Comparison of ENCODE assay signal across 30 mouse cellular contexts in genomic region chr1:56896670-56897069, GRCm38 (mm10).
A peak's percentile ranks its signal among the peaks of the same experiment; 100 is the strongest.
DNase-seq lines count a peak whose midpoint lies in the region; ATAC-seq and TF ChIP-seq lines count a peak whose summit lies in the region.
"Had no signal": no experiment of that assay in that cellular context is flagged by ENCODE, and none has a peak within 500 bp of the region (broad histone marks: within the 10 kb centered on the region; RNA-seq: fewer than 3 reads in every experiment).

No protein-coding gene starts in this region.

- no peak overlapping the region for H3K4me2 ChIP-seq in lung, embryonic 14.5 days
- no peak overlapping the region for H3K4me2 ChIP-seq in kidney, embryonic 16.5 days (replicated peaks; ENCODE audit: low read depth, low read length)
- no peak overlapping the region for H3K4me2 ChIP-seq in forebrain, embryonic 15.5 days (replicated peaks)
- H3K4me2 ChIP-seq: embryonic facial prominence, embryonic 13.5 days; heart, embryonic 13.5 days; kidney, embryonic 15.5 days; liver, embryonic 12.5 days; midbrain, embryonic 11.5 days had no signal

- H3K27me3 ChIP-seq in lung, embryonic 14.5 days (ENCODE audit: insufficient read depth, low read length): no peaks in the 10 kb centered on the region
- no peaks in the 10 kb centered on the region for H3K27me3 ChIP-seq in kidney, embryonic 16.5 days (ENCODE audit: insufficient read depth, low read length)
- no peaks in the 10 kb centered on the region for H3K27me3 ChIP-seq in forebrain, embryonic 15.5 days
- H3K27me3 ChIP-seq: heart, embryonic 13.5 days; kidney, embryonic 15.5 days; liver, embryonic 12.5 days had no signal

- H3K4me3 ChIP-seq in lung, embryonic 14.5 days (ENCODE audit: low read depth, low read length): no peak overlapping the region
- H3K4me3 ChIP-seq in kidney, embryonic 16.5 days (ENCODE audit: low read length): no peak overlapping the region
- no peak overlapping the region for H3K4me3 ChIP-seq in forebrain, embryonic 15.5 days
- H3K4me3 ChIP-seq: embryonic facial prominence, embryonic 13.5 days; forebrain, embryonic 10.5 days; heart, embryonic 13.5 days; hindbrain, embryonic 10.5 days; kidney, embryonic 15.5 days; layer of hippocampus, adult 2 months; liver, embryonic 12.5 days had no signal

- no peaks in the 10 kb centered on the region for H3K36me3 ChIP-seq in lung, embryonic 14.5 days (ENCODE audit: insufficient read depth)
- no peaks in the 10 kb centered on the region for H3K36me3 ChIP-seq in kidney, embryonic 16.5 days (ENCODE audit: insufficient read depth, low read length)
- no peaks in the 10 kb centered on the region for H3K36me3 ChIP-seq in forebrain, embryonic 15.5 days
- H3K36me3 ChIP-seq: G1E; heart, embryonic 13.5 days; kidney, embryonic 15.5 days; liver, embryonic 12.5 days had no signal

- no peaks in the 10 kb centered on the region for H3K4me1 ChIP-seq in lung, embryonic 14.5 days (ENCODE audit: insufficient read depth)
- H3K4me1 ChIP-seq in kidney, embryonic 16.5 days (ENCODE audit: insufficient read depth, low read length): peaks cover 11% of the 10 kb centered on the region; the same call in 1 of the 2 replicates
- peaks cover 20% of the 10 kb centered on the region for H3K4me1 ChIP-seq in forebrain, embryonic 15.5 days
- H3K4me1 ChIP-seq: liver, embryonic 12.5 days had no signal

- no peak for TF ChIP-seq CTCF in lung, embryonic 14.5 days (IDR thresholded peaks at IDR 0.05; ENCODE audit: low read depth)

- no peak overlapping the region for H3K9ac ChIP-seq in lung, embryonic 14.5 days
- H3K9ac ChIP-seq in kidney, embryonic 16.5 days (replicated peaks; ENCODE audit: low read length): no peak overlapping the region
- no peak overlapping the region for H3K9ac ChIP-seq in forebrain, embryonic 15.5 days (replicated peaks)
- H3K9ac ChIP-seq: embryonic facial prominence, embryonic 13.5 days; forebrain, postnatal 0 days; heart, embryonic 13.5 days; kidney, embryonic 15.5 days; liver, embryonic 12.5 days; liver, postnatal 0 days had no signal

- ATAC-seq in lung, embryonic 14.5 days (ENCODE audit: insufficient read depth): no peak
- ATAC-seq in kidney, embryonic 16.5 days (ENCODE audit: low FRiP score, low TSS enrichment): no peak
- no peak for ATAC-seq in forebrain, embryonic 15.5 days (replicated peaks)
- ATAC-seq: forebrain, postnatal 0 days; hindbrain, embryonic 16.5 days; liver, embryonic 12.5 days; liver, postnatal 0 days; midbrain, embryonic 16.5 days had no signal

- H3K27ac ChIP-seq in lung, embryonic 14.5 days (ENCODE audit: low read depth): no peak overlapping the region
- H3K27ac ChIP-seq in kidney, embryonic 16.5 days (ENCODE audit: low read length): no peak overlapping the region
- H3K27ac ChIP-seq in forebrain, embryonic 15.5 days (replicated peaks): no peak overlapping the region
- H3K27ac ChIP-seq: embryonic facial prominence, embryonic 13.5 days; forebrain, embryonic 10.5 days; heart, embryonic 13.5 days; hindbrain, embryonic 10.5 days; kidney, embryonic 15.5 days; layer of hippocampus, adult 2 months; liver, embryonic 12.5 days had no signal

- H3K9me3 ChIP-seq in lung, embryonic 14.5 days (ENCODE audit: low read depth, low read length): no peaks in the 10 kb centered on the region
- H3K9me3 ChIP-seq in kidney, embryonic 16.5 days (ENCODE audit: low read length): no peaks in the 10 kb centered on the region
- H3K9me3 ChIP-seq in forebrain, embryonic 15.5 days: no peaks in the 10 kb centered on the region
- H3K9me3 ChIP-seq: embryonic facial prominence, embryonic 13.5 days; forebrain, embryonic 10.5 days; heart, embryonic 13.5 days; hindbrain, embryonic 10.5 days; kidney, embryonic 15.5 days; liver, embryonic 12.5 days had no signal

- peak; percentile 23 to 69 for DNase-seq in adrenal gland, adult (ENCODE audit: inconsistent age in 2 of 2, low spot score in 1 of 2)
- no peak for DNase-seq in adrenal gland, adult 18-20 months (ENCODE audit: low spot score in 2 of 2)
- DNase-seq in adrenal gland, postnatal 10 days: peak; percentile 14
- peak; percentile 23 for DNase-seq in lung, embryonic 14.5 days
- peak; percentile 74 for DNase-seq in lung, postnatal 25 days (ENCODE audit: low spot score)
- DNase-seq in spleen, postnatal 14 days (ENCODE audit: low spot score in 2 of 2): no peak
- DNase-seq: cerebellum, adult 2 months; forebrain, postnatal 0 days; heart, postnatal 10 days; kidney, adult 18-20 months; kidney, postnatal 36 days; left cerebral cortex, postnatal 4 days; liver, postnatal 0 days; right cerebral cortex, adult 18-20 months; right cerebral cortex, postnatal 4 days; thymus, adult 2 months; thymus, postnatal 36 days had no signal

- WGBS in lung, embryonic 14.5 days: 83% methylated on average over 3 of the region's 3 CpGs
- WGBS in kidney, embryonic 16.5 days: 84% methylated on average over 3 of the region's 3 CpGs
- WGBS in forebrain, embryonic 15.5 days: 84% methylated on average over 3 of the region's 3 CpGs

Comparison
In these comparisons a context has a peak if more than half of its experiments do, and no peak if none do; other contexts are left out.
1. DNase-seq: peak in adrenal gland, adult (2 of 2), adrenal gland, postnatal 10 days (single experiment), lung, embryonic 14.5 days (single experiment) and lung, postnatal 25 days (single experiment); none in adrenal gland, adult 18-20 months (0 of 2) and spleen, postnatal 14 days (0 of 2).